Mouse (Mus musculus): ENCODE measurements around the gene Qrsl1. TPM values are rescaled to one million over a fixed set of nuclear protein-coding genes. Genes with fewer than 3 reads are reported as not detected.

The Qrsl1 gene
- polyA plus RNA-seq, 1 experiment from 2014 or later: 23.0 TPM

DNA sequence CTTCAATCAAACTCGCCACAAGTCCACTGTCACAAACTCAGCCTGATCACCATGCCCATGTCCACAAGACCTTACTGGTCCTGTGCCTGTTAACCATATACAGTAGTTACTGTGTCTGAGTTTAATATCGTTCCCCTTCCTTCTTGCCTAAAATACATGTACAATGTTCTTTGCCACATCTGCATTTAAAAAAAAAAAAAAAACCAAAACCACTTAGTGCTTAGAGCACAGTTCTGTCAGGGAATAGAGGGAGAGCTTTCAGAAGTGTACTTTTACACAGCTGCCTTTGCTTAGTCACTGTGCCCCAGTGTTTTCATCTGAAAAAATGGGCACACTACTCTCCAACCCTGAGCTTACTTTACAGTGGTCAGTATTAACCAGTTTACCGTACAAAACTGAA is 76.8 kb downstream of the Qrsl1 start:
- no peak overlapping the region for H3K4me3 ChIP-seq
- H3K9me3 ChIP-seq: no peaks in the 10 kb centered on the region; the same call in 1 of the 2 replicates
- H3K36me3 ChIP-seq: no peaks in the 10 kb centered on the region
- H3K27ac ChIP-seq (replicated peaks): no peak overlapping the region
- H3K27me3 ChIP-seq: no peaks in the 10 kb centered on the region
- WGBS: 92% methylated on average over 3 of the region's 3 CpGs
- no peak overlapping the region for H3K4me2 ChIP-seq
- no peaks in the 10 kb centered on the region for H3K4me1 ChIP-seq (replicated peaks)
- ATAC-seq (ENCODE audit: low read depth): no peak
- no peak overlapping the region for H3K9ac ChIP-seq

Other genes with a start within 250 kb of the Qrsl1 start
- gene Rtn4ip1, start 62 bp upstream of the Qrsl1 start, polyA plus RNA-seq (2015; fragmentation: Nextera tagmentation; extraction: Ambion mirVana): 15.8 and 16.5 TPM in 2 replicates
- 0.07 and 0.08 TPM in 2 replicates for gene Crybg1, start 247.1 kb upstream of the Qrsl1 start, polyA plus RNA-seq (2015; fragmentation: Nextera tagmentation; extraction: Ambion mirVana)

All from neural tube, embryonic 13.5 days (tissue).